Mouse (Mus musculus): Measurements from ENCODE around the gene Syngr2. TPM values are rescaled to one million over a fixed set of nuclear protein-coding genes. Genes with fewer than 3 reads are reported as not detected.

Gene Syngr2
- polyA plus RNA-seq, 1 experiment from 2014 or later, result 50.5 TPM

- Histone ChIP-seq H3K36me3 (no peaks in the 10 kb centered on the region), H3K27ac (peak overlapping the region; percentile 94), H3K4me2 (peak overlapping the region; percentile 52), H3K9ac (peak overlapping the region; percentile 60), H3K27me3 (no peaks in the 10 kb centered on the region), H3K4me3 (replicated peaks) (peak overlapping the region; percentile 21; the same call in 1 of the 2 replicates), H3K4me1 (replicated peaks) (peaks cover 78% of the 10 kb centered on the region), H3K9me3 (replicated peaks) (no peaks in the 10 kb centered on the region)
- WGBS (ENCODE audit: insufficient replicate concordance), result 24% methylated on average over 2 of the region's 2 CpGs
- peak; percentile 80 for DNase-seq
- peak; percentile 97 for ATAC-seq (ENCODE audit: low read depth)
Observed at GRCm38 (mm10) chr11:117838572-117838971, 29.1 kb downstream of the Syngr2 start.

- Histone ChIP-seq H3K27ac (peak overlapping the region; percentile 94), H3K4me1 (replicated peaks) (peaks cover 73% of the 10 kb centered on the region), H3K36me3 (no peaks in the 10 kb centered on the region), H3K9me3 (replicated peaks) (no peaks in the 10 kb centered on the region), H3K27me3 (no peaks in the 10 kb centered on the region), H3K4me2 (peak overlapping the region; percentile 52), H3K4me3 (replicated peaks) (peak overlapping the region; percentile 21; the same call in 1 of the 2 replicates), H3K9ac (peak overlapping the region; percentile 60)
- no peak for DNase-seq
- WGBS (ENCODE audit: insufficient replicate concordance), result 25% methylated on average over 1 of the region's 1 CpGs
- ATAC-seq (ENCODE audit: low read depth), result no peak
Observed at GRCm38 (mm10) chr11:117839021-117839420, 29.6 kb downstream of the Syngr2 start.

- ATAC-seq (ENCODE audit: low read depth), result no peak
- H3K9ac ChIP-seq, result peak overlapping the region; percentile 3; the same call in 1 of the 2 replicates
- WGBS (ENCODE audit: insufficient replicate concordance), result 56% methylated on average over 1 of the region's 1 CpGs
- no peaks in the 10 kb centered on the region for H3K36me3 ChIP-seq
- H3K27me3 ChIP-seq, result no peaks in the 10 kb centered on the region
- H3K27ac ChIP-seq, result peak overlapping the region; percentile 94
- no peak overlapping the region for H3K4me3 ChIP-seq (replicated peaks)
- no peak for DNase-seq
- no peaks in the 10 kb centered on the region for H3K9me3 ChIP-seq (replicated peaks)
- H3K4me2 ChIP-seq, result no peak overlapping the region
- H3K4me1 ChIP-seq (replicated peaks), result peaks cover 67% of the 10 kb centered on the region
Observed at GRCm38 (mm10) chr11:117840910-117841309, 31.4 kb downstream of the Syngr2 start.

DNA sequence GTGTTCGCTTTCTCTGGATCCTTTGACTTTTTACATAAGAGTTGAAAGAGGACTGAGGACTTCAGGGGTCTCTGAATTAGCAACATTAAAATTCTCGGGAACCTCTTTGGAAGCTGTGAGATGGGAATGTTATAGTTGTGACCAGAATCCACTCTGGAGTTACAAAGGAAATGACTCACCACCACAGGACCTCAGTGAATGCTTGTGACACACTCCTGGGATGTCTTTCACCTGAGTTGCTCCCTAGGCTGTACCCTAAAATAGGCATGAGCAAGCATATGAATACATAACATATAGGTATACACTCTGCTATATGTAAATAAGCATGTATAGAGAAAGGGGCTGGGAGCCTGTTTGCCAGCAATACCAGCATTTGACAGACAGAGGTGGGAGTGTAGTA, 34.0 kb downstream of the Syngr2 start:
- Histone ChIP-seq H3K4me3 (replicated peaks) (no peak overlapping the region), H3K27me3 (no peaks in the 10 kb centered on the region), H3K4me2 (no peak overlapping the region), H3K4me1 (replicated peaks) (peaks cover 67% of the 10 kb centered on the region), H3K36me3 (no peaks in the 10 kb centered on the region), H3K9ac (no peak overlapping the region), H3K9me3 (replicated peaks) (no peaks in the 10 kb centered on the region), H3K27ac (no peak overlapping the region; the same call in 1 of the 2 replicates)
- 78% methylated on average over 2 of the region's 2 CpGs for WGBS (ENCODE audit: insufficient replicate concordance)
- ATAC-seq (ENCODE audit: low read depth) (no peak), DNase-seq (no peak)

GRCm38 (mm10) chr11:117844997-117845396, 35.5 kb downstream of the Syngr2 start:
- H3K4me3 ChIP-seq (replicated peaks), result no peak overlapping the region
- H3K27ac ChIP-seq, result peak overlapping the region; percentile 71
- H3K4me1 ChIP-seq (replicated peaks), result peaks cover 59% of the 10 kb centered on the region
- no peaks in the 10 kb centered on the region for H3K27me3 ChIP-seq
- H3K9ac ChIP-seq, result 0 out of 2 replicates have a peak overlapping the region, but pooled peaks have one; percentile 17
- no peaks in the 10 kb centered on the region for H3K36me3 ChIP-seq
- ATAC-seq (ENCODE audit: low read depth), result no peak
- no peak overlapping the region for H3K4me2 ChIP-seq
- 53% methylated on average over 2 of the region's 2 CpGs for WGBS (ENCODE audit: insufficient replicate concordance)
- no peak for DNase-seq
- no peaks in the 10 kb centered on the region for H3K9me3 ChIP-seq (replicated peaks)

DNA sequence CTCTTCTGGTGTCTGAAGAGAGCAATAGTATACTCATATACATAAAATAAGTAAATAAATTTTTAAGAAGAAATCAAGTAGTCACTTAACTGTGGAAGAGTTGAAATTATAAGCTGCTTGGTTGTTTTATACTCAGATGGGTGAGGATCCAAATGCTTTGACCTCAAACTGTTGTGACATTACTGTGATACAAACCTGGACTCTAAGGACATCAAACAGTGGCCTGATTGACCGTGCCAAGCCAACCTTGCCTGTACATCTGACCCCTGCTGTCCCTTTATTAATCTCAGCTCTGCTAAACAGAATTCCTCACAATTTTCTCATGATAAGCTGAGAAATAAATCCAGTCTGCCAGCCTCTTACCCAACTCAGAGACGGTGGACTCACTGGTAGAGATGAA, 36.2 kb downstream of the Syngr2 start:
- H3K9ac ChIP-seq, result no peak overlapping the region
- ATAC-seq (ENCODE audit: low read depth), result no peak
- no peak overlapping the region for H3K4me2 ChIP-seq
- H3K4me3 ChIP-seq (replicated peaks), result no peak overlapping the region
- H3K4me1 ChIP-seq (replicated peaks), result peaks cover 59% of the 10 kb centered on the region
- H3K36me3 ChIP-seq, result peaks cover 5% of the 10 kb centered on the region
- no peak for DNase-seq
- H3K27ac ChIP-seq, result no peak overlapping the region; the same call in 1 of the 2 replicates
- H3K27me3 ChIP-seq, result no peaks in the 10 kb centered on the region
- H3K9me3 ChIP-seq (replicated peaks), result no peaks in the 10 kb centered on the region
- 65% methylated on average over 2 of the region's 2 CpGs for WGBS (ENCODE audit: insufficient replicate concordance)

- ATAC-seq (ENCODE audit: low read depth) (no peak), DNase-seq (no peak)
- Histone ChIP-seq H3K4me1 (replicated peaks) (peaks cover 61% of the 10 kb centered on the region), H3K4me2 (no peak overlapping the region), H3K9ac (0 out of 2 replicates have a peak overlapping the region, but pooled peaks have one; percentile 36), H3K27ac (peak overlapping the region; percentile 94), H3K4me3 (replicated peaks) (no peak overlapping the region), H3K36me3 (peaks cover 13% of the 10 kb centered on the region), H3K9me3 (replicated peaks) (no peaks in the 10 kb centered on the region), H3K27me3 (no peaks in the 10 kb centered on the region)
- WGBS (ENCODE audit: insufficient replicate concordance), result 36% methylated on average over 5 of the region's 5 CpGs
Observed at GRCm38 (mm10) chr11:117846640-117847039, 37.2 kb downstream of the Syngr2 start.

DNA sequence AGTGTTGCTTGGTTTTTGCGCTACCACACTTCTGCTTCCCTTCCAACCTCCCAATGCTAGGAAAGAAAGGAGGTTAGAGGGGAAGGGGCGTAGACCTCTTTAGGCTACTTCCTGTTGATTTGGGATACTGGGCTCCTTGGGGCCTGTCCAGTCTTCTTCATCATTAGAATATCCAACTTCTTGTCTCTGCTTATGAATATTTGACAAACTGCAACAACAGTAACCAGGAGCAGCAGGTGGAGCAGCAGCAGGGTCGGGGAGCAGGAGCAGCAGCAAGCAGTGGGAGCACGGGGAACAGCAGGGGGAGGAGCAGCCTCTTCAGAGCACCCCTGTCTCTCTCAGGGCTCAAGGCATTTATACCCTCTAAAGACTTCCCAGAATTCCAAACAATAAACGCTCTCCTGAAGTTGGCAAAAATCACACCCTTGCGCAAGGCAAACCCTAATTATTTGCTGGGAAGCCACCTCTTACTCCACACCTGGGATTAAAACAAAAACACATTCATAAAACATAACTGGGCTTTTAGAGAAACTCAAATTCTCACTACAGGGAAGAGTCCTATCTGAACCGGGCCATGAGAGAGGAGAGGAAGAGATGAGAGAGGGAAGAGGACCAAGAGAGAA, 38.2 kb downstream of the Syngr2 start:
- peaks cover 71% of the 10 kb centered on the region for H3K4me1 ChIP-seq (replicated peaks)
- DNase-seq, result no peak
- H3K9me3 ChIP-seq (replicated peaks), result no peaks in the 10 kb centered on the region
- H3K4me2 ChIP-seq, result peak overlapping the region; percentile 97
- 72% methylated on average over 7 of the region's 7 CpGs for WGBS (ENCODE audit: insufficient replicate concordance)
- peak overlapping the region; percentile 95 for H3K4me3 ChIP-seq (replicated peaks)
- H3K27me3 ChIP-seq, result no peaks in the 10 kb centered on the region
- peaks cover 24% of the 10 kb centered on the region for H3K36me3 ChIP-seq
- H3K9ac ChIP-seq, result peak overlapping the region; percentile 93
- no peak for ATAC-seq (ENCODE audit: low read depth)
- H3K27ac ChIP-seq, result peak overlapping the region; percentile 94

GRCm38 (mm10) chr11:117848271-117848984, 39.0 kb downstream of the Syngr2 start:
- Histone ChIP-seq H3K4me2 (peak overlapping the region; percentile 97), H3K27ac (peak overlapping the region; percentile 94), H3K36me3 (peaks cover 31% of the 10 kb centered on the region), H3K9ac (peak overlapping the region; percentile 93), H3K4me1 (replicated peaks) (peaks cover 75% of the 10 kb centered on the region), H3K27me3 (no peaks in the 10 kb centered on the region), H3K9me3 (replicated peaks) (no peaks in the 10 kb centered on the region), H3K4me3 (replicated peaks) (peak overlapping the region; percentile 95)
- no peak for DNase-seq
- peak; percentile 50 for ATAC-seq (ENCODE audit: low read depth)
- 7% methylated on average over 19 of the region's 19 CpGs for WGBS (ENCODE audit: insufficient replicate concordance)

DNA sequence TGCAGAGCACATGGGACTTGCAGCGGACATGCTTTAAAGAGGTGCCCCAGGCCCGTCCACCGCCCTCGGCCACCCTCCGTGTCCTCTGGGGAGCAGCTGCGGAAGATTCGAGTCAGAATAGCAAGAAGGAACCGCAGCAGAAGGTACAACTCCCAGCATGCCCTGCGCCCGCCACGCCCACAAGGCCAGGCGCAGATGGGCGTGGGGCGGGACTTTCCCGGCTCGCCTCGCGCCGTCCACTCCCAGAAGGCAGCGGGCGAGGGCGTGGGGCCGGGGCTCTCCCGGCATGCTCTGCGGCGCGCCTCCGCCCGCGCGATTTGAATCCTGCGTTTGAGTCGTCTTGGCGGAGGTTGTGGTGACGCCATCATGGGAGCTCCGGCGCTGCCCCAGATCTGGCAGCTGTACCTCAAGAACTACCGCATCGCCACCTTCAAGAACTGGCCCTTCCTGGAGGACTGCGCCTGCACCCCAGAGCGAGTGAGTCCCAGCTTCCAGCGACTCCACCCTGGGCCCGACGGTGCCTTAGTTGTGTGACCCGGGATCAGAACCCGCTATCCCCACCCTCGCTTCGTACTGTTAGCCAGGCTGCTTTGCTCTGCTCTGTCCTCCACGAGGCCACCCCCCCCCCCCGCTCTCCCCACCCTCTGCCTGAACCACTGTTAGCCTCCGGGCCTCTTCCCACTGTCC, 39.7 kb downstream of the Syngr2 start, which contains the start of gene Birc5:
Birc5 (plus strand) TSS at position 267 of the 687 bp plus-strand sequence.
- under 1% methylated on average over 49 of the region's 51 CpGs for WGBS (ENCODE audit: insufficient replicate concordance)
- peak within 1 kb of the TSS; percentile 95 for H3K4me3 ChIP-seq (replicated peaks)
- H3K27ac ChIP-seq, result peak within 1 kb of the TSS; percentile 95
- H3K9me3 ChIP-seq (replicated peaks), result no peaks in the 10 kb centered on the region
- ATAC-seq (ENCODE audit: low read depth) (peak; percentile 86), DNase-seq (peak; percentile 96)
- peak within 1 kb of the TSS; percentile 97 for H3K4me2 ChIP-seq
- H3K27me3 ChIP-seq, result no peaks in the 10 kb centered on the region
- H3K9ac ChIP-seq, result peak within 1 kb of the TSS; percentile 93
- H3K4me1 ChIP-seq (replicated peaks), result peaks cover 75% of the 10 kb centered on the region
- H3K36me3 ChIP-seq, result peaks cover 38% of the 10 kb centered on the region

GRCm38 (mm10) chr11:117852875-117853274, 43.4 kb downstream of the Syngr2 start:
- H3K9ac ChIP-seq, result no peak overlapping the region
- ATAC-seq (ENCODE audit: low read depth) (no peak), DNase-seq (no peak)
- H3K27ac ChIP-seq, result no peak overlapping the region
- H3K9me3 ChIP-seq (replicated peaks), result 0 out of 2 replicates have a peak, but pooled peaks cover 3% of the 10 kb centered on the region
- H3K36me3 ChIP-seq, result peaks cover 74% of the 10 kb centered on the region
- no peaks in the 10 kb centered on the region for H3K27me3 ChIP-seq
- no peak overlapping the region for H3K4me2 ChIP-seq
- H3K4me1 ChIP-seq (replicated peaks), result peaks cover 42% of the 10 kb centered on the region
- H3K4me3 ChIP-seq (replicated peaks), result no peak overlapping the region
- 89% methylated on average over 3 of the region's 3 CpGs for WGBS (ENCODE audit: insufficient replicate concordance)

Data from liver, embryonic 13.5 days (tissue).